Mouse (Mus musculus) embryonic stem cell, embryonic (primary cell): ENCODE results near the gene Lrrc8c.

Experiments
- CTCF ChIA-PET, 4 experiments: fragments of 300-600 bp in 2 of 4; fragments of 350-600 bp in 2 of 4; sonication (Branson Sonifier 250); formaldehyde crosslinking; loops; one replicate each; lab custom pipeline; 2022; ENCODE audit warnings: inconsistent platforms in 2 of 4; lab: Charles Lee
- POLR2A ChIA-PET, 4 experiments: fragments of 300-600 bp in 2 of 4; fragments of 350-600 bp in 2 of 4; sonication (Branson Sonifier 250); formaldehyde crosslinking; loops; one replicate each; lab custom pipeline; 2022; ENCODE audit warnings: antibody characterized with exemption in 4 of 4, inconsistent platforms in 1 of 4; lab: Charles Lee

The Lrrc8c gene

DNA sequence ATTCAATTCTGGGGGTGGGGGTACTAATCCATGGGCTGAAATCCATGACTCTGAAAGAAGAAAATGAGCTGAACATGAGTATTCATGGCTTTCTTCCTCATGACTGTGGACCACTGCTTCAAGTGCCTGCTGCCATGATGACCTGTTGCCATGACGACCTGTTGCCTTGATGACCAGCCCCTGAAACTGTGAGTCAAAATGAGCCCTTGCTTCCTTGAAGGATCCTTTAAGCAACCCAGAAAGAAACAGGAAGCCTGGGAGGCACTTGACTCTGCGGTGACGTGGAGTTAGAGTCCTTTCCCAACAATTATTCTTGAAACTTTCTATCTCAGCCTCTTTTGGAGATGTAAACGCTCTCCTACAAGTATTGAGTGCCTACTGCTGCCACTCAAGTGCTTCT lies 23.1 kb upstream of the Lrrc8c start:
- ChIA-PET POLR2A (interaction anchor here in 2 of 4 experiments (1.0 to 2.7 kb wide), 7 partner anchors 9 to 159 kb away, joined by 3 to 6 read pairs (median 4); partner anchors contain the start of gene Lrrc8c (in 1 of the 2)), CTCF (interaction anchor here in 2 of 4 experiments (1.2 to 3.0 kb wide), 5 partner anchors 15 to 158 kb away, joined by 3 to 12 read pairs (median 5); no protein-coding TSS in a partner anchor)

DNA sequence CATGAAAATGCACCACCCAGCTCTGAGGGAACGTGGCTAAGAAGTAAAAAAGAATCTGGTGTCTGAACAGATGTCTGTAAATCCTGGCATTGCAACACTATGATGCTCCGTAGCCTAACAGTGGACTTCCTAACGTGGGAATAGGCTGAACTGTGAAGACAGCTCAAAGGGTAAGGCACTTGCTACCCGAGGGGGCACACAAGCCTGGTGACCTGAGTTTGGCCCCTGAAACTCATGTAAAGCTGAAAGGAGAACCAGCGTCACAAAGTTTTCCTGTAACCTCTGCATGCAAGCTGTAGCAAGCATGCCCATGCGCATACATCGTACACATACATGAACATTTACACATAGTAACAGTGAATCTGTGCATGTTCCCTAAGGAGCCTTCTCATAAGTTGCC lies 22.6 kb upstream of the Lrrc8c start:
- ChIA-PET POLR2A (interaction anchor here in 2 of 4 experiments (1.0 to 2.7 kb wide), 5 partner anchors 9 to 159 kb away, joined by 3 to 6 read pairs (median 3); no protein-coding TSS in a partner anchor), CTCF (interaction anchor here in 1 of 4 experiments (3.0 kb wide), 1 partner anchor 16 kb away, joined by 12 read pairs; no protein-coding TSS in a partner anchor)

DNA sequence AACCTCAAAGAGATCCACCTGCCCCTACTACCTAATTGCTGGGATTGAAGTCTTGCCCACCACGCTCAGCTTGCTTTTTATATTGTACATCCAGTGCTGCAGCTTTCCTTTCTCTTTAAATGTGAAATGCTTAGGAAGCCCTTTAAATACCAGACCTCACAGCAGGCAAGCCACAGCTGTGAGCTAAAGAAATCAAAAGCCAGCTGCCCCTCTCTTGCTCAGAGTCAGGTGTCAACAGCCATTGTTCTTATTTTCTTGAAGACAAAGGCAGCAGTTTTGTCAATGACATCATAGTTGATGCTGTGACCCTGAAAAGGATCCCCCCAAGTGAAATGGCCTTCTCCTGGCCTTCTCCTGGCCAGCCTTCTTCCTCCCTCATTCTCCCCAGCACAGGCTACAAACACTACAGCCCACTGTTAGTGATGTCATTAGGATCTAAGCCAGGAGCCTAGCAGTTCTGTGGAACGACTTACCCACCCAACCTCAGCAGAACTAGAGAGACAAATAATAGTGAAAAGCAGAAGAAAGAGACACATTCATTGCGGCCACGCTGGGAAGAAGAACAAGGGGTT lies 20.7 kb upstream of the Lrrc8c start:
- ChIA-PET CTCF (interaction anchor here in 2 of 4 experiments (0.6 to 1.3 kb wide), 3 partner anchors 18 to 94 kb away, joined by 3 read pairs; no protein-coding TSS in a partner anchor), POLR2A (interaction anchor here in 2 of 4 experiments (0.7 to 1.2 kb wide), 5 partner anchors 17 to 83 kb away, joined by 3 read pairs; partner anchors contain the start of gene Lrrc8b (in 1 of the 2))

DNA sequence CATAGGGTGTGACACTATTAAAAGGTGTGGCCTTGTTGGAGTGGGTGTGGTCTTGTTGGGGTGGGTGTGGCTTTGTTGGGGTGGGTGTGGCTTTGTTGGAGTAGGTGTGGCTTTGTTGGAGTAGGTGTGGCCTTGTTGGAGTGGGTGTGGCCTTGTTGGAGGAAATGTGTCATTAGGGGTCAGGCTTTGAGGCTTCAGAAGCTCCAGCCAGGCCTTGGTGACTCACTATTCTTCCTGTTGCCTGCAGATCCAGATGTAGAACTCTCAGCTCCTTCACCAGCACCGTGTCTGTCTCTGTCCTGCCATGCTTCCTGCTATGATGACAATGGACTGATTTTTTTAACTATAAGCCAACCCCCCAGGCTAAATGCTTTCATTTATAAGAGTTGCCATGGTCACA lies 19.8 kb upstream of the Lrrc8c start:
- ChIA-PET CTCF (interaction anchor here in 1 of 4 experiments (0.6 kb wide), 1 partner anchor 71 kb away, joined by 3 read pairs; no protein-coding TSS in a partner anchor), POLR2A (interaction anchor here in 3 of 4 experiments (0.7 to 1.0 kb wide), 4 partner anchors 18 to 146 kb away, joined by 3 read pairs; partner anchors contain the start of gene Lrrc8c (in 1 of the 3))

DNA sequence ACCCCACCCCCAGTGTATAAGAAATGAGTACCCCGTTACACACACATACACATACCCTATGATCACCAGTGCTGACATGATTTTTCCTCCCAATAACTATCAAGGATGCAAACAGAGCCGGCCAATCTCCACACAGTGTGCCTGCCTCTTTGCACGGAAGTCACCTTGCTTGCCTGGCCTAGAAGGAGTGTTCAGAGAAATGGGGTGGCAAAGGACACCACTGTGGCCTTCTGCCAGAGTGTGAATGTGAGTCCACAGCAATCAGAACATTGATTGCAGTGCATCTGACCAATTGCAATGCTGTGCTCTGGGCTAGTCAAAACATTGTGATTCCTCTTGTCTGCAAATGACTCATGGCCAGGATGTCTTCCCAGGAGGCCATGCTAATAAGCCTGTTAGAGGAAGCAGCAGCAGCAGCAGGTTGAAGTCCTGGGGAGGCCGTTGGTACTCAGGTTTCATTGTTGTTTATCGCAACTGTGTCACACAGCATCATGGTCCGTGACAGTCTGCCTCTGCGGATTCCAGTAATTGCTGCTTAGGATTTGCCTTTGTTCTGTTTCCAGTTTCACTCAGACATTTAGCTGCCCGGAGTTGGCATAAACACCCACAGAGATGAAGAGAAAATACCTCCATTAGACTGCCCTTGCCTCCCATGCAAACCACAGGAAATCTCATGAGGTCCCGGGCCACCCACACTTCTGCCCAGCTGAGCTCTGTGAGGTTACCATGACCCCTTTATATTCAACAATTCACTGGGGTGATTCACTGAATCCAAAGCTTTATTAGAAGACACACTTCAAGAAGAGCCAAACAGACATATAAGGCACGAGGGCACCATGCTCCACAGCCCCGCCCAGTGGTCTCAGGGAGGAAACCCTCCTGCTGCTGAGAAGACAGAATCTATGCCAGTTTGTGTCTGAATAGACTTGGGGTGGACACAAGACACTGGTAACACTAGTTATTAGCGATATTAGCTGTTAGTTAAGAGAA lies 18.8 kb upstream of the Lrrc8c start:
- ChIA-PET CTCF (interaction anchor here in 1 of 4 experiments (0.8 to 1.9 kb wide), 2 partner anchors 9 to 95 kb away, joined by 3 to 4 read pairs; no protein-coding TSS in a partner anchor), POLR2A (interaction anchor here in 1 of 4 experiments (0.7 to 1.1 kb wide), 5 partner anchors 19 to 277 kb away, joined by 3 read pairs; partner anchors contain the start of gene Lrrc8c)

DNA sequence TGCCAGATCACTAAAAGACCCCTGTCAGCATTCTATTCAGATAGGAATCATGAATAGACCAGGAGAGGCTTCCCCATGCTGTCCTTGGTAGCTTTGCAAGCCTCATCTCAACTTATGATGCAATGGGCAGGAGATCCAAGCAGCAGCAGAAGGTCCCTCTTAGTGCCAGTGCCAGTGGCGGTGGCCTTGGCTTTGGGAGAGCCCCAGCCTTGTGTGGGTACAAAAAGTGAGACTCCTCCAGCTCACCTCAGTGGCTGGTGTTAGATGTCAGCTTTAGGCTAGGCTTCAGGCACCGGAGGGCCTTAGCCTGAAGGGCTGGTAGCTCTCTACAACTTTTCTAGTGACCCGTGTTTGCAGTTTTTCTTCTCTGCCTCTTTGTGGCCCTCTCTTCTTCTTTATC lies 18.1 kb upstream of the Lrrc8c start:
- ChIA-PET POLR2A (interaction anchor here in 2 of 4 experiments (0.6 to 1.1 kb wide), 5 partner anchors 9 to 198 kb away, joined by 3 read pairs; partner anchors contain the start of gene Lrrc8c (in 1 of the 2)), CTCF (interaction anchor here in 1 of 4 experiments (0.8 to 1.9 kb wide), 2 partner anchors 10 to 96 kb away, joined by 3 to 4 read pairs; no protein-coding TSS in a partner anchor)

DNA sequence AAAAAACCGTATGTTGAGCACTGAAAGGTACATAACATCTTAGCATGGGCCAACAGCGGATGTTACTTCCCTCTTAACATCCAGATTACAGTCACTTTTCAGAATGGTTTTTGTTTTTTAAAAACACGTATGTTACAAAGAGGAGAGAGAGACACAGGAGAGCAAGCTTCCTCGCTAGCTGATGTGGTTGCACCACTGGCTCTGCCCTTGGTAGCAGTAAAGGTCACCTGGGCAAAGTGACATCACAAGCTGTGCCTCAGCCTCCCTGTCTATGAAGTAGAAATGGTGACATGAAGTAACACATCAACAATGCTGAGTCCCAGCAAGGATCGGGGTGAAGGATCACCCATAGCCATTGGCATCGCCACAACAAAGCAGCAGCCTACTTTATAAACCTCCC lies 10.4 kb upstream of the Lrrc8c start:
- POLR2A ChIA-PET, result no interaction called here

DNA sequence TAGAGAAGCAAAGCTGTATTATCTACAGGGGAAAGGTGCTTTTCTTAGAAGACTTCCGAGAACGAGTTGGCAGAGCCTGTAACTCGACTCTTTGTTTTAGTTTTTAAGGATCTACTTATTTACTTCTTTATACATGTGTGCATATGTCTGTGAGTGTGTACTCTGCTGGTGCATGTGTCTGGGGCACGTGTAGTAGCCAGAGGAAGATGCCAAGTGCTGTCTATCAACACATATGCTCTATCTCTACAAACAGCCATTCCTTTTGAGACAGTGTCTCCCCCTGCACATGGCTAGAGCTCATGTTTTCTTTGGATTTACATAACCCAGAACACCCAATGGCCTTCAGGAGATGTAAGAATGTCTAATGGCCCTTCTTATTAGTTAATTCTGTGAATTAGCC lies 6.9 kb upstream of the Lrrc8c start:
- CTCF ChIA-PET, result interaction anchor here in 1 of 4 experiments (0.7 kb wide), 1 partner anchor 352 kb away, joined by 3 read pairs; no protein-coding TSS in a partner anchor
- POLR2A ChIA-PET, result interaction anchor here in 1 of 4 experiments (0.6 to 0.9 kb wide), 2 partner anchors 10 to 25 kb away, joined by 3 read pairs; no protein-coding TSS in a partner anchor

More for the DNA sequence above, 10.4 kb upstream of the Lrrc8c start:
- CTCF ChIA-PET, result no interaction called here

DNA sequence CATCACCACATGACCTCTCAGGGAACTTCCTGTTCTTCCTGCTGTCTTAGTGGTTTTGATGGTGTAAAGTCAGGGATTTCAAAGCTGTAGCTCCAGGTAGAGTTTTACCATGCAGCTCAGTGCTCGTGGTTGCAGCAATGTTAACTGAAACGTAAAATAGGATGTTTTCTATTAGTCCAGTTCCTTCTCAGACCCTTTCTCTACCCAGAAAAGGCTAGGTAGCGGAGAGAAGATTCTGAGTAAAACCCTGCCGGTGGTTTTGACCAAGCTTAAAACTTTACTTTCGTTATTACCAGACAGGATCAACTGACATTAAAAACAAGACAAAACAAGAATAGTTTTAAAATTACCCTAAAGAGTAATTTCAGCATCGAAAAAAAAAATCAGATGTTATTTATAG lies 3.7 kb upstream of the Lrrc8c start:
- POLR2A ChIA-PET, result no interaction called here
- CTCF ChIA-PET, result no interaction called here

DNA sequence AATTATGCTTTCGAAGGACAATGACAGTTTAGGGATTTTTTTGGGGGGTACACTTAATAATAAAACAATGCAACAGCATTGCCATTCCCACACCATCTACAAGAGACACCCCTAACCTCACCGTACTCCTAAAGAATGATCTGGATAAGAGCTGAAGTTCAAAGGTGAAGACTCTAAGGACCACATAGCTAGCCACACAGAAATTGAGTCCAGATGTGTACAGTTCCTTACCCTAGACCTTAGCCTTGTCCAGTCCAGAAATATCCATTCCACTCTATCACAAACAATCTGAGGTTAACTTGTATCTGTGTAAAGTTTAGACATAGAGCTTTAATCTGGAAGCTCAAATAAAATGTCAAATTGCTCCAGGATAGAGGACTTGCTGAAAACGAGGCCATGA lies 2.9 kb upstream of the Lrrc8c start:
- CTCF ChIA-PET, result interaction anchor here in 1 of 4 experiments (0.6 kb wide), 1 partner anchor 12 kb away, joined by 12 read pairs; no protein-coding TSS in a partner anchor

DNA sequence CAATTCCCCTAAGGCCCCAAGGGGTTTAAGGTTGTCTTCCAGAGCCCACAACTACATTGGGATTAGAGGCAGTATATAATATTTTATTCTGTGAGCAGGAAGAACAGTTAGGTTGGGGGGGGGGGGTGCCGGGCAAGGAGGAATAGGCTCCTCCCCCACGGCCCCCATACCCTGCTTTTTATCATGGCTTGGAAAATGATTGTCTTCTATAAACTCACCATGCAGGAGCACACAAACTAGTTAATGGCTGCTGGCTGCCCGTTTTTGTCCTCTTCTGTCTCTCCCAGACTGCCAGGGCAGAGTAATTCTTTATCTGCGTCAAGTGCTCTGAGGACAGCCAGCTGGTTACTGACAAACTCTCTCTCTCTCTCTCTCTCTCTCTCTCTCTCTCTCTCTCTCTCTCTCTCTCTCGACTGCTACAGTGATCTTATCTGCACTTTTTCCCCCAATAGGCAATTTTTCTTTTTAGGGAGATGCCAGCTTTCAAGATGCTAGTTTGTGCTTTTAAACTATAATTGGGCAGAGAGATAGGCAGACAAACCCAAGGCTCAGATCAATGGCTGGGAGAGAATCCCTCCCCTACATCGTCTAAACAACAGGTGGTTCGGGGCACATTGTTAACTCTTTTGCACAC lies 1.1 kb upstream of the Lrrc8c start:
- ChIA-PET CTCF (interaction anchor here in 2 of 4 experiments (0.7 to 1.5 kb wide), 5 partner anchors 15 to 136 kb away, joined by 3 to 5 read pairs (median 3); no protein-coding TSS in a partner anchor), POLR2A (interaction anchor here in 2 of 4 experiments (0.6 to 1.7 kb wide), 6 partner anchors 8 to 112 kb away, joined by 3 to 8 read pairs (median 4); no protein-coding TSS in a partner anchor)

More for the DNA sequence above, 2.9 kb upstream of the Lrrc8c start:
- POLR2A ChIA-PET, result interaction anchor here in 1 of 4 experiments (0.7 to 1.3 kb wide), 4 partner anchors 11 to 35 kb away, joined by 3 to 4 read pairs (median 3); no protein-coding TSS in a partner anchor

DNA sequence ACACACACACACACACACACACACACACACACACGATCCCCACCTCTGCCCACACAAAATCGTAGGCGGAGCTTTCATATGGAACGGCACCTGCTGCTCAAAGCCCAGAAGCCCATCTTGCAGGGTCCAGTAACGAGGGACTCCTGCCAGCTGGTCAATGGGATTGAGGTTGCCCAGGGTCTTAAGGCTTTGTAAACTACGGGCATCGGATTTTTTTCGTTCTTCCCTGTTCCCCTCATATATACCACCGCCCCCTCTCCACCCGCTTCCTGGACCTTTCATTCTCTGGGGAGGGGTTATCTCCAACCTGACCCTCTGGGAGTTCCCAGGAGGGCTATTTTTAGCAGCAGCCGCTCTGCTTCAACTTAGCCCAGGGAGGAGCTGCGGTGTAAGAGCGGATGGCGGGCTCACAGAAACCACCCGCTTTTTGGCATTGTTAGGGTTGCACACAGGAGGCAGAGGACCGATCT lies 527 bp upstream of the Lrrc8c start:
- POLR2A ChIA-PET, result interaction anchor here in 2 of 4 experiments (0.6 to 1.7 kb wide), 9 partner anchors 8 to 113 kb away, joined by 3 to 8 read pairs (median 3); no protein-coding TSS in a partner anchor

DNA sequence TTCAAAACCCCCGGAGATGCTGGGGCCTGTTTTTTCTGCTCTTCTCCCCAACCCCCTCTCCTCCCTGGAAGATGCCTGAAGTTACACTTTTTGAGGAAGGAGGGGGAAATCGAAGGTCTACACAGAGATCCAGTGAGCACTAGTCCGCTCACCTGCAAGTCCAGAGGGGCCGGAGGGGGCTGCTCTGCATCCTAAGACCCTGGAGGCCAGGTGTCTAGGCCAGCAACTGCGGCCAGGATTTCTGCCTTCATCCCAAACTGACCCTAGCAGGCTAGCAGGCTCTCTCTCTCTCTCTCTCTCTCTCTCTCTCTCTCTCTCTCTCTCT lies 750 bp downstream of the Lrrc8c start:
- ChIA-PET CTCF (interaction anchor here in 1 of 4 experiments (1.5 kb wide), 1 partner anchor 135 kb away, joined by 10 read pairs; no protein-coding TSS in a partner anchor), POLR2A (interaction anchor here in 1 of 4 experiments (1.5 kb wide), 1 partner anchor 19 kb away, joined by 3 read pairs; no protein-coding TSS in a partner anchor)

More for the DNA sequence above, 527 bp upstream of the Lrrc8c start:
- CTCF ChIA-PET, result interaction anchor here in 2 of 4 experiments (0.6 to 1.5 kb wide), 7 partner anchors 16 to 136 kb away, joined by 3 to 10 read pairs (median 3); no protein-coding TSS in a partner anchor

DNA sequence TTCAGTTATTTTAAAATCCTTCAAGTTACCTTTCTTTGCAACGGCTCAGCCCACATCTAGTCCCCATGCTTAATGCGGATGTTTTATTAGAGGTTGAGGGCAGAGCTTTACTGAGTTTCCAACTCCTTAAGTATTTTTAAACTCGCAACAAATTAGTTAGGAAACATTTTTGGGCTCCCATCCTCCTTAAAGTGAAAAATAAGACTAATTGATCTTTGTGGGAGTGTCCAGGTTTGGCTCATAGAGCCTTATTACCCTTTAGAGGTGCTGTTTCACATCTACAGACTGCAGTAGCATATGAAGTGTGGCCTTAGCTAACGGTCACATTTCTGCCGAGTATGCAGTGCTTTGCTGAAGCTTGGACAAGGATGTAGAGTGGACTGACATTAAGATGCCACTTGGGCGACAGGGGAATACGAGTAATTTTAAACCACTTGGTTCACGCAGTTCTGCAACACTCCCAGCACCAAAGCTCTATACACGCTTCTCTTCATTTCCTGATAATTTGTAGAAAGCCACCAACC lies 1.3 kb downstream of the Lrrc8c start:
- ChIA-PET POLR2A (interaction anchor here in 1 of 4 experiments (1.5 kb wide), 1 partner anchor 20 kb away, joined by 3 read pairs; no protein-coding TSS in a partner anchor), CTCF (no interaction called here)

DNA sequence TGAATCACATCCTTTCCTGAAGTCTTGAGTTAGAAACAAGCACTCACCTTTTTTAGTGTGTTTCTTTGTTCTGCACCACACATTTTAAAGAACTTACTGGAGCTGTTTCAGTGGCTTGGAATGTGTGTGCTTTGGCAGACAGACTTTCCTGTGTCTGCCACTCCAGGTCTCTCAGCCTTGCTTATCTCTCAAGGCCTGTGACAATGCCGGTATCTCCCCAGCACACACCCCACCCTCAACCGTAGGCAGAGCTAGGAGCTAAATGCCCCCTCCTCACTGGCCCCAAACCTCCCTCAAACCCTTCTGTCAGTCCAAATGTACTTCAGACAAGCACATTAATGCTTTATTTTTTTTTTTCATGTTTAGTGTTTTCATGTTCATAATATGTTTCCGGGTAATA lies 4.3 kb downstream of the Lrrc8c start:
- CTCF ChIA-PET, result interaction anchor here in 1 of 4 experiments (0.6 kb wide), 1 partner anchor 624 kb away, joined by 3 read pairs; no protein-coding TSS in a partner anchor
- POLR2A ChIA-PET, result interaction anchor here in 1 of 4 experiments (1.2 kb wide), 1 partner anchor 109 kb away, joined by 3 read pairs; no protein-coding TSS in a partner anchor

DNA sequence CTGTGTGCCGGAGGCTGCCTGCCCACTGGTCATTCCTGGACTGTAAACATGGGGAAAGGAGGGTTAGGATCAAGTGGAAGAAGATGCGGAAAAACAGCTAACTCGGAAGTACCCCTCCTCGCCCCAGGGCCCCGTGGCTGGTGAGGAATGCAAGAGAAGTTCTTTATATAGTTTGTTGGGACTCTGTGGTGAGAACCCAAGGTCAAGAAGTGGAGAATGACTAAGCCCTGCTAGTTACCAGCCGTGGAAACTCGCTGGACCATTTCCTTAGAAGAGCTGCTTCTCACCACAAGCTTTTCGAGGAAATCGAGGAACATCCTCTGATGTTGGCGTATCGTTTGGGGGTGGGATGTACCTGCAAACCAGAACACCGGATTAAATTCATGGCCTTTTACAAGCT lies 5.8 kb downstream of the Lrrc8c start:
- POLR2A ChIA-PET, result interaction anchor here in 1 of 4 experiments (1.5 kb wide), 1 partner anchor 112 kb away, joined by 3 read pairs; no protein-coding TSS in a partner anchor

More for the DNA sequence above, 5.8 kb downstream of the Lrrc8c start:
- CTCF ChIA-PET, result no interaction called here
